Mouse (Mus musculus): ENCODE results near the gene Mthfd2l. TPM values are rescaled to one million over a fixed set of nuclear protein-coding genes. Genes with fewer than 3 reads are reported as not detected.

Gene Mthfd2l
- polyA plus RNA-seq, 1 experiment from 2014 or later = 85.0 TPM

GRCm38 (mm10) chr5:91023114-91023513 lies 92.2 kb downstream of the Mthfd2l start:
- Histone ChIP-seq H3K4me2 (ENCODE audit: low read depth, low read length, severe bottlenecking) (no peak overlapping the region), H3K9ac (ENCODE audit: low read length) (no peak overlapping the region), H3K36me3 (ENCODE audit: control insufficient read depth, insufficient read depth, low read length) (no peaks in the 10 kb centered on the region), H3K9me3 (ENCODE audit: control insufficient read depth, low read length) (no peaks in the 10 kb centered on the region), H3K27ac (ENCODE audit: low read depth, low read length) (no peak overlapping the region), H3K4me3 (ENCODE audit: low read depth, low read length) (no peak overlapping the region), H3K4me1 (replicated peaks; ENCODE audit: control insufficient read depth, insufficient read depth, low read length) (no peaks in the 10 kb centered on the region), H3K27me3 (ENCODE audit: control insufficient read depth, insufficient read depth, low read length) (no peaks in the 10 kb centered on the region)
- DNase-seq (ENCODE audit: low spot score) (no peak), ATAC-seq (replicated peaks; ENCODE audit: low FRiP score) (no peak)
- WGBS = 94% methylated on average over 8 of the region's 8 CpGs

- no peaks in the 10 kb centered on the region for H3K9me3 ChIP-seq (ENCODE audit: control insufficient read depth, low read length)
- no peak within 1 kb of the TSS for H3K4me2 ChIP-seq (ENCODE audit: low read depth, low read length, severe bottlenecking)
- no peaks in the 10 kb centered on the region for H3K4me1 ChIP-seq (replicated peaks; ENCODE audit: control insufficient read depth, insufficient read depth, low read length)
- no peaks in the 10 kb centered on the region for H3K36me3 ChIP-seq (ENCODE audit: control insufficient read depth, insufficient read depth, low read length)
- H3K27ac ChIP-seq (ENCODE audit: low read depth, low read length) = no peak within 1 kb of the TSS
- no peak within 1 kb of the TSS for H3K9ac ChIP-seq (ENCODE audit: low read length)
- WGBS = 86% methylated on average over 6 of the region's 6 CpGs
- no peak within 1 kb of the TSS for H3K4me3 ChIP-seq (ENCODE audit: low read depth, low read length)
- H3K27me3 ChIP-seq (ENCODE audit: control insufficient read depth, insufficient read depth, low read length) = no peaks in the 10 kb centered on the region
- ATAC-seq (replicated peaks; ENCODE audit: low FRiP score) = no peak
- no peak for DNase-seq (ENCODE audit: low spot score)
Observed at GRCm38 (mm10) chr5:91027164-91027563, 96.2 kb downstream of the Mthfd2l start, which contains the start of gene Epgn. TSS of gene Epgn (plus strand) at chr5:91027464.

- no peak overlapping the region for H3K4me3 ChIP-seq (ENCODE audit: low read depth, low read length)
- no peaks in the 10 kb centered on the region for H3K9me3 ChIP-seq (ENCODE audit: control insufficient read depth, low read length)
- no peak overlapping the region for H3K4me2 ChIP-seq (ENCODE audit: low read depth, low read length, severe bottlenecking)
- no peak overlapping the region for H3K9ac ChIP-seq (ENCODE audit: low read length)
- DNase-seq (ENCODE audit: low spot score) (no peak), ATAC-seq (replicated peaks; ENCODE audit: low FRiP score) (no peak)
- H3K27ac ChIP-seq (ENCODE audit: low read depth, low read length) = no peak overlapping the region
- 94% methylated on average over 1 of the region's 1 CpGs for WGBS
- H3K27me3 ChIP-seq (ENCODE audit: control insufficient read depth, insufficient read depth, low read length) = no peaks in the 10 kb centered on the region
- H3K36me3 ChIP-seq (ENCODE audit: control insufficient read depth, insufficient read depth, low read length) = no peaks in the 10 kb centered on the region
- H3K4me1 ChIP-seq (replicated peaks; ENCODE audit: control insufficient read depth, insufficient read depth, low read length) = no peaks in the 10 kb centered on the region
Observed at GRCm38 (mm10) chr5:91027840-91028239, 96.9 kb downstream of the Mthfd2l start.

DNA sequence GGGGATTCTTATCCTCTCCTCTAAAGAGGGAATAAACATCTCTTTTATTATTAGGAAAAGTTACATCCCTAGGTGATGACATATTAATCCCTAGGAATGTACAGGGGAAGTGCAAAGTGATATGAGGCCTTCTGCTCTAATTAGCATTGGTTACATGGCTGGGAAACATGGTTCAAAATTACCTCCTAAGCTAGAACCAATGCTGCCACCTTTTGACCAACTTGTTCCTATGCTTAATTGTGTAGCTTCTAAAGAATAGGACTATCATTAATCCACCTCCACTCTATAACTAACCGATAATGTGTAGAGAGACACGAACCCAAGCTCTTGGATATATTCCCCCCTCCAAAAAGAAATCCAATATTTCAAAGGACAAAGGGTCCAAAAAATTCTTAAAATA lies 99.7 kb downstream of the Mthfd2l start:
- 92% methylated on average over 2 of the region's 2 CpGs for WGBS
- no peak overlapping the region for H3K4me2 ChIP-seq (ENCODE audit: low read depth, low read length, severe bottlenecking)
- H3K4me1 ChIP-seq (replicated peaks; ENCODE audit: control insufficient read depth, insufficient read depth, low read length) = no peaks in the 10 kb centered on the region
- no peak for ATAC-seq (replicated peaks; ENCODE audit: low FRiP score)
- no peak for DNase-seq (ENCODE audit: low spot score)
- no peaks in the 10 kb centered on the region for H3K9me3 ChIP-seq (ENCODE audit: control insufficient read depth, low read length)
- no peaks in the 10 kb centered on the region for H3K36me3 ChIP-seq (ENCODE audit: control insufficient read depth, insufficient read depth, low read length)
- H3K27ac ChIP-seq (ENCODE audit: low read depth, low read length) = no peak overlapping the region
- no peak overlapping the region for H3K9ac ChIP-seq (ENCODE audit: low read length)
- H3K4me3 ChIP-seq (ENCODE audit: low read depth, low read length) = no peak overlapping the region
- H3K27me3 ChIP-seq (ENCODE audit: control insufficient read depth, insufficient read depth, low read length) = no peaks in the 10 kb centered on the region

DNA sequence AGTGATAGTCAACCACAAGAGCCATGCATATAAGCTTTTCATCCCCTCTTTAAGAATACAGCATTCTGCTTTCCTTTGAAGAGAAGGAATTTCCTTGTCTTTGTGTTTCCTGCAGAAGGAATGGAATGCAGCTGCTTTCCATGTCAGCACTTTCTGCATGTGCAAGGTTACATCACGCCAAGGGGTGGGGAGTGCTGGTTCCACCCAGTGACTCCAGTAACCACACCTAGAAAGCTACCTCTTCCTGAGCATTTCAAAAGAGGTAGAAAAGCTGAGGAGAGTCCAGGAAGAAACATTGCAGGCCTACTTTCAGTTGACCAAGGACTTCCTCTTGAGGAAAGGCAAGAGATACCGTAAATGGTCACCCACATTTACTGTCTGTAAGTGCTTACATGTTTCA lies 104.4 kb downstream of the Mthfd2l start:
- WGBS = 90% methylated on average over 2 of the region's 2 CpGs
- no peak overlapping the region for H3K27ac ChIP-seq (ENCODE audit: low read depth, low read length)
- H3K4me3 ChIP-seq (ENCODE audit: low read depth, low read length) = no peak overlapping the region
- H3K27me3 ChIP-seq (ENCODE audit: control insufficient read depth, insufficient read depth, low read length) = no peaks in the 10 kb centered on the region
- no peak for DNase-seq (ENCODE audit: low spot score)
- H3K36me3 ChIP-seq (ENCODE audit: control insufficient read depth, insufficient read depth, low read length) = no peaks in the 10 kb centered on the region
- ATAC-seq (replicated peaks; ENCODE audit: low FRiP score) = no peak
- no peaks in the 10 kb centered on the region for H3K4me1 ChIP-seq (replicated peaks; ENCODE audit: control insufficient read depth, insufficient read depth, low read length)
- H3K9me3 ChIP-seq (ENCODE audit: control insufficient read depth, low read length) = no peaks in the 10 kb centered on the region
- no peak overlapping the region for H3K9ac ChIP-seq (ENCODE audit: low read length)
- no peak overlapping the region for H3K4me2 ChIP-seq (ENCODE audit: low read depth, low read length, severe bottlenecking)

DNA sequence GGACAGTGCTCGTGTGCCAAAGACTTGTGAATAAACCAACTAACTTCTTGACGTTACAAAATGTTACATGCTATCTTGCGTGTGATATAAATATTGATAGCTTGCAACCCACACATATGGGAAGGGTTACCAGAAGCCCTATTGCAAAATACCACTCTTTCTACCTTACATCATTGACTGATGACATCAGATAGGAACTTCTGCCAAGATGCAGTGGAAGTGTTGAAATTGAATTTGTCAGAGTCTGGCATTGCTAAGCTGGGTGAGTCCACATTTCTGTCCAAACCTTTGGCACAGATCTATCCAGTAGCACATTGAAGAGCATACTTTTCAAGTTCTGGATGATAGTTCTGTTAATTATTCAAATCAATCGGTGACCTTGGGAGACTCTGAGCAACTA lies 105.7 kb downstream of the Mthfd2l start:
- Histone ChIP-seq H3K9ac (ENCODE audit: low read length) (no peak overlapping the region), H3K27ac (ENCODE audit: low read depth, low read length) (no peak overlapping the region), H3K4me3 (ENCODE audit: low read depth, low read length) (no peak overlapping the region), H3K4me1 (replicated peaks; ENCODE audit: control insufficient read depth, insufficient read depth, low read length) (no peaks in the 10 kb centered on the region), H3K27me3 (ENCODE audit: control insufficient read depth, insufficient read depth, low read length) (no peaks in the 10 kb centered on the region), H3K36me3 (ENCODE audit: control insufficient read depth, insufficient read depth, low read length) (no peaks in the 10 kb centered on the region), H3K9me3 (ENCODE audit: control insufficient read depth, low read length) (no peaks in the 10 kb centered on the region), H3K4me2 (ENCODE audit: low read depth, low read length, severe bottlenecking) (no peak overlapping the region)
- WGBS = 93% methylated on average over 4 of the region's 4 CpGs
- ATAC-seq (replicated peaks; ENCODE audit: low FRiP score) (no peak), DNase-seq (ENCODE audit: low spot score) (no peak)

- H3K9me3 ChIP-seq (ENCODE audit: control insufficient read depth, low read length) = no peaks in the 10 kb centered on the region
- ATAC-seq (replicated peaks; ENCODE audit: low FRiP score) (no peak), DNase-seq (ENCODE audit: low spot score) (no peak)
- H3K9ac ChIP-seq (ENCODE audit: low read length) = no peak overlapping the region
- H3K27ac ChIP-seq (ENCODE audit: low read depth, low read length) = no peak overlapping the region
- H3K4me2 ChIP-seq (ENCODE audit: low read depth, low read length, severe bottlenecking) = no peak overlapping the region
- 82% methylated on average over 2 of the region's 2 CpGs for WGBS
- no peaks in the 10 kb centered on the region for H3K27me3 ChIP-seq (ENCODE audit: control insufficient read depth, insufficient read depth, low read length)
- H3K4me1 ChIP-seq (replicated peaks; ENCODE audit: control insufficient read depth, insufficient read depth, low read length) = no peaks in the 10 kb centered on the region
- no peaks in the 10 kb centered on the region for H3K36me3 ChIP-seq (ENCODE audit: control insufficient read depth, insufficient read depth, low read length)
- no peak overlapping the region for H3K4me3 ChIP-seq (ENCODE audit: low read depth, low read length)
Observed at GRCm38 (mm10) chr5:91037756-91038155, 106.8 kb downstream of the Mthfd2l start.

- no peak overlapping the region for H3K9ac ChIP-seq (ENCODE audit: low read length)
- H3K27ac ChIP-seq (ENCODE audit: low read depth, low read length) = no peak overlapping the region
- DNase-seq (ENCODE audit: low spot score) (no peak), ATAC-seq (replicated peaks; ENCODE audit: low FRiP score) (no peak)
- H3K9me3 ChIP-seq (ENCODE audit: control insufficient read depth, low read length) = no peaks in the 10 kb centered on the region
- H3K4me1 ChIP-seq (replicated peaks; ENCODE audit: control insufficient read depth, insufficient read depth, low read length) = no peaks in the 10 kb centered on the region
- H3K4me3 ChIP-seq (ENCODE audit: low read depth, low read length) = no peak overlapping the region
- 23% methylated on average over 2 of the region's 2 CpGs for WGBS
- H3K36me3 ChIP-seq (ENCODE audit: control insufficient read depth, insufficient read depth, low read length) = no peaks in the 10 kb centered on the region
- H3K27me3 ChIP-seq (ENCODE audit: control insufficient read depth, insufficient read depth, low read length) = no peaks in the 10 kb centered on the region
- no peak overlapping the region for H3K4me2 ChIP-seq (ENCODE audit: low read depth, low read length, severe bottlenecking)
Observed at GRCm38 (mm10) chr5:91038547-91038946, 107.6 kb downstream of the Mthfd2l start.

DNA sequence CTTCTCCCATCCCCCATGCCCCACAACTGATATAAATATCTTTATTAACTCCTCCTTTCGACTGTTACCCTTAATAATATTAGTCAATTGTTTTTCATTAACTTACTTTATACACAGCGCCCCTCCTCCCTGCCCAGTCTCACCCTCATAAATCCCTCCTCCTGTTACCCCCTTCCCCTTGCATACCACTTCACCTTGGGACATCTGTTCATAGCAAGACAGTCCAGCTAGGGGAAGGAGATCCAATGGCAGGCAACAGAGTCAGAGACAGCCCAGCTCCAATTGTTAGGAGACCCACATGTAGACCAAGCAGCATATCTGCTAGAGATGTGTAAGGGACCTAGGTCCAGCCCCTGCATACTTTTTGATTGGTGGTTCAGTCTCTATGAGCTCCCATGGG lies 108.0 kb downstream of the Mthfd2l start:
- 69% methylated on average over 2 of the region's 2 CpGs for WGBS
- H3K9me3 ChIP-seq (ENCODE audit: control insufficient read depth, low read length) = no peaks in the 10 kb centered on the region
- ATAC-seq (replicated peaks; ENCODE audit: low FRiP score) = no peak

More for the DNA sequence above, 108.0 kb downstream of the Mthfd2l start:
- Histone ChIP-seq H3K4me1 (replicated peaks; ENCODE audit: control insufficient read depth, insufficient read depth, low read length) (no peaks in the 10 kb centered on the region), H3K9ac (ENCODE audit: low read length) (no peak overlapping the region), H3K4me2 (ENCODE audit: low read depth, low read length, severe bottlenecking) (no peak overlapping the region), H3K4me3 (ENCODE audit: low read depth, low read length) (no peak overlapping the region), H3K27ac (ENCODE audit: low read depth, low read length) (no peak overlapping the region), H3K36me3 (ENCODE audit: control insufficient read depth, insufficient read depth, low read length) (no peaks in the 10 kb centered on the region), H3K27me3 (ENCODE audit: control insufficient read depth, insufficient read depth, low read length) (no peaks in the 10 kb centered on the region)
- no peak for DNase-seq (ENCODE audit: low spot score)

Data from forebrain, embryonic 11.5 days (tissue).